Mouse (Mus musculus) frontal cortex, postnatal 25 days (tissue): Measurements from ENCODE around the gene Mylk2.

Experiments
- DNase-seq, 2 experiments: peaks; one replicate each; pipeline ENCODE4 v3.0.0; 2022; ENCODE audit warnings: low spot score in 2 of 2

The Mylk2 gene

DNA sequence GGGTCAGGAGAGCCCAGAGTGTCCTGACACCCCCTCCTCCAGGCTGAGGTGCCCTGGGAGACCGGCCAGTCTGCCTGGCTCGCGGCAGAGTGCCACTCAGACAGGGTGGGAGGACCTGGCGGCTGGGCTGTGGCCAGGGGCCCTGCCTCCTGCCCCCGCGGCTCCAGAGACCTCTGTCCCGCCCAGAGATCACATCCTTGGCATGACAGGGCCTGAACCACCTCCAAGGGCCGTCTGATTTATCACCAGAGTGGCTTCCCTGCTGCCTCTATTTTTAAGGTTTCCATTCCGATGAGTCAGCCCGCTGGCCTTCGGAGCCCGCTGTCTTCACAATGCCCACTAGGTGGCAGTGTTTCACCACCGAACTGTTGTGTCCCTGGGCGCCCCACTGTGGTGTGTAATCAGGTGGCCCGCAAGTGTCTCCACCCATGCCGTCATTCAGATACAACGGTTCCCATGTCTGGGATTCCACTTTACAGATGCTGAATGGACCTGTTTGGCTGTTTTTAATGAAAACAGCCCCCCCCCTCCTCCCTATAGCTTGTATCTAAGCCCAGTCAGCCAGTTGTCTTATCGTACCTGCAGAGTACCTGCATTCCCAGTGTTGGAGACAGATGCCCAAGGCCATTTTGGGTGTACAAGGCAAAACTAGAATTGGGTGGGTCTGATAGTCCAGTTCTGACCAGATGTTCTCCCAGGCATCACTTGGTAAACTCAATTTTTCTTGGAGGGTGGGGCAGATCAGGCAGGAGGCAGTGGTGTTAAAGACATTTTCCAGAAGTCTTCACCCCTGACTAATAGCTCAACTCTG, 3.4 kb downstream of the Mylk2 start:
- DNase-seq: peak; percentile 83 to 88

DNA sequence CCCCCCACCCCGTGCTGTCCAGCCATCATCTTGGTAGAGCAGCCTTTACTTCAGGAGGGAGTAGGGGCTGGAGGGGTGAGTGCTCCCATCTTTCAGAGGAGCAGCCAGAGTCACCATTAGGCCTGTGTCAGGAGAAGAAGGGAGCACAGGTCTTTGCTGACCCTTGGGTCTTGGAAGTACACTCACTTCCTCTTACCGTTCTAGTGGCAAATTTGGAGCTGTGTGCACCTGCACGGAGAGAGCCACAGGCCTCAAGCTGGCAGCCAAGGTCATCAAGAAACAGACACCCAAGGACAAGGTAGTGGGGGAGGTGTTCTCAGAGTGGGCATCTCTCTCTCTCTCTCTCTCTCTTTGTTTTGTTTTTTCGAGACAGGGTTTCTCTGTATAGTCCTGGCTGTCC, 4.3 kb downstream of the Mylk2 start:
- no peak for DNase-seq

DNA sequence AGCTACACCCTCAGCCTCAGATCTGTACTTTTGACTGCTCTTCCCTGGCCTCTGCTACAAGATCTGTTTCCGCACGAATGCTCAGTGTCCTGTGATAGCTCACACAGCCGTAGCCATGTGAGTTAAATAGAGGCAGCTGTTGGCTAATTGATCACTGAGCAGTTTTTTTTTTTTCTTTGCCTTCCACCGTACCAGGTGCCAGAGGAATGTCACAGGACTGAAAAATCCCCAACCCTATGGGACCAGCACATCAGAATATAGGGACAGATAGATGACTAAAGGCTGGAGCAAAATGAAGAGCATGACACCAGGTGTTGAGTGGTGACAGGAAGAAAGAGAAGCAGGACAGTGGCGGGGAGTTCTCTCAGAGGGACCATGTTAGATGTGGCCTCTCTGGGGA, 5.0 kb downstream of the Mylk2 start:
- no peak for DNase-seq

DNA sequence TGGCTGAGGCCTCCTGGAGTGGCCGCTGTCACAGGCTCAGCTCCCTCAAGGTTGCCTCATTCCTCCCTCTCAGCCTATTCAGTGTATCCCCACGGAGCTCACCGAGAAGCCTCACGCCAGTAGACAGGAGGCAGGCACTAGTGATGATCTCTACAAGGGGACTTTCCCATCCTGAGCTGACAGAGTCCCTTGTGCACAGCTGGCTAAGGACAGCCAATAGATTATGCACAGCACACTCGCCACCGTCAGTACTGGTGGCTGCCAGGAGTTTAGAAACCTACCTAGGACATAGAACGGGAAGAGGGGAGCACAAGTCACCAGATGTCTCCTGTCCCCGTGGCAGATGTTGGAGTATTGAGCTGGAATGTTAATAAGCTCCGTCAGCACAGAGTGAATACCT, 6.5 kb downstream of the Mylk2 start:
- no peak for DNase-seq

DNA sequence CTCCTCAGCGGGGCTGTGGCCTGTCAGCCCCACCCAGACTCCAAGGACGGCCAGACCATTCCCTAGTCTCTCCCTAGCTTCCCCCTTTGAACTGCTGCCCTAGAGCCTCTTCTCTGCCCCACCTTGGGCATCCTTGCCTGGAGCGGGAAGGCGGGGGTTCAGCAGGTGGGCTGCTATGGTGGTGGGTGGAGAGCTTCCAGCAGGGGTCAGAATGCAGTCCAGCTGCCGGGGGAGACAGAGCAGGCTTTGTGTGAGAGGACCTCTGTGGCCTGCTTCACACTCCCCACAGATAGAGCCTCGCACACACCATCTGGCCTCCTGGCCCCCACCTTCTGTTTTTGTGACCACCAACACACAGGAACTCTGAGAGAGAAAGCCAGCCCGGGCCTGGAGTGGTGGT, 11.2 kb downstream of the Mylk2 start:
- no peak for DNase-seq

DNA sequence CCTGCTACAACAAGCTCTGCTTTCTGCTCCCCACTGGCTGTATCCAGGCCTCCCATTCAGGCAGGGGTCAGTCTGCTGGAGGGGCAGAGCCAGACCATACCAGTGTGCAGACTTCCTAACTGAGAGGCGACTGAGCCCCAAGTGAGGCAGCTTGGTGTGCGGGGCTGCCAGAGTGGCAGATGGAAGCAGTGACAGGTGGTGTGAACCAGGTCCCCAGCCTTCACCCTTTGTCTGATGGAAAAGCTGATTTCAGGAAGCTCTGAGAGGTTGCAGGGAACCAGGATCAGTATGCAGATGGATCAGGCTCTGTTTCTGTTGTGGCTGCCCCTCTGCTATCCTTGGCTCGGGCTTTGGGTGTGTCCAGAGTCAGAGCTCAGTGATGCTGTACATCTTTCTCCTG, 12.5 kb downstream of the Mylk2 start:
- DNase-seq: no peak

DNA sequence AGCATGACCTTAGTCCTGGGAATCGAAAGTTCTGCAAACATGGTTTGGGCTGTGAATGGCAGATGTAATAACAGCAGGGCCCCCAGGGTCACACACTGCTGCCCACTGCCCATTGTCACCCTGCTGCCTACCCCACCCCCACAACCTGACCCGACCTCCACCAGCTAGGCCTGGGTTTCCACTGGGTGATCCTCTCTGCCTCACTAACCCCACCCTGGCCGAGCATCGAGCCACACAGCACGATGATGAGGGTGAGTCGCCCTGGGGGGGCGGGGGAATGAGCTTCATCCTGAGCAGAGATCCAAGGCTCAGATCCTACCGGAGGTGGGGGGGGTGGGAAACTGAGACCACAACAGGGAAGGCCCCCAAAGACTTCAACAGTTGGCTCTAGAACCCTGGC, 13.0 kb downstream of the Mylk2 start:
- no peak for DNase-seq

DNA sequence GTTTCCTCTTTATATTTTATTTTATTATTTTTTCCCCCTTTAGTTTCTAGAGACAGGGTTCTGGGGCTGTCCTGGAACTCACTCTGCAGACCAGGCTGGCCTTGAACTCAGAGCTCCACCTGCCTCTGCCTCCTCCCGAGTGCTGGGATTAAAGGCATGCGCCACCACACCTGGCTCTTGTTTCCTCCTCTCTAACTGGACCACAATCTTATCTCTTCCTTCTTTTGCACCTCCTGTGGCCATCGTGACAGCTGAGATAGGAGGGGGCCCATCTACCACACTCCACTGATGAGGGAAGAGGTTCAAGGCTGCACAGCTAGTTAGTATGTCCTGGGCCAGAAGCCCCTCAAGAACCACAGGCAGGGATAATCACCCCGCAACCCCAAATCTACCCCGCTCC, 13.4 kb downstream of the Mylk2 start:
- no peak for DNase-seq

DNA sequence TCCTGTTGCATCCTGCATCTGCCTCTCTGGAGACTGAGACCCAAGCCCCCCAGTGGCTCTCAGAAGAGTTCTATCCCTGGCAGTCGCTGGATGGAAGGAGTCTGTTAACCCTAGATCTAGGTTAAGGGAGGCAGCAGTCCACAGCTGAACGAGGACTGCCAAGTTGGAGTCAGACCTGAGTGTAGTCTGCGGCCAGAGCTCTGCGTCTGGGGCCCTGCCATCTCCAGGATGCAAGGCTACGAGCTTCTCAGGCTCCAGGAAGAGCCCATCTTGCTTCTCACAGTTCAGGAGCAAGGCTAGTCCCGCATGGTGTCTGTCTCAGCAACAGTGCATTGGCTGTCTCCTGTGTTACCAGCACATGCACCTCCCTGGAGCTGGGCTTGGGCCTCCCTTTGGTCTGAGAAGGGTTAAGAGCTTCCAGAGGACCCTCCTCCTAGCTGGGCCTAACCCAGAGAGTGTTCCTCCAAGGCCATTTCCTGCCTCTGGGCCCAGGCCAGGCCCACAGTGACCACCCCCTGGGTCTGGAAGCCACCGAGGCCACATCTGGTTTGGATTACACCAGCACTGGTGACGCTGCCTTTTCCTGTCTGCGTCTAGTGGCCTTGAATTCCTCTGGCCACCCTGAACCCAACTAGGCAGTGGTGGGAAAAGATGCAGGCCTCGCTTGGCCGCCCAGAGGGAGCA, 14.2 kb downstream of the Mylk2 start:
- no peak for DNase-seq

DNA sequence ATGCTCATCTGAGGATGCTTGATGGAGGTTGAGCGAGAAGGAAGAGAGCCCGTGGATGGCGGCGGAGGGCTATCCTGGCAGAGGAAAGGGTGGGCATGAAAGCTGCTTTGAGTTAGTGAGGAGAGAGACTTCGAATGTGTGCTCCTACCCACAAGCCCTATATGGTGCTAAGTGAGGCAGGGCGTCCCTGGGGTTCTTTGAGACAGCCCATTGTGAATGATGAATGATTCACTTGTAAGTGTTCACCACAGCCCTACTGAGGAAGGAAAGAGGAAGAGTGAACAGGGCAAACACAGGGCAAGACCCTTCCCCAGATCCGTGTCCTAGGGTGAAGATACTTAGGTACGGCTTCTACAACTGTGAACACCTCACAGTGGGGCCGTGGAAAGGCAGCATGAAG, 15.7 kb downstream of the Mylk2 start:
- no peak for DNase-seq

DNA sequence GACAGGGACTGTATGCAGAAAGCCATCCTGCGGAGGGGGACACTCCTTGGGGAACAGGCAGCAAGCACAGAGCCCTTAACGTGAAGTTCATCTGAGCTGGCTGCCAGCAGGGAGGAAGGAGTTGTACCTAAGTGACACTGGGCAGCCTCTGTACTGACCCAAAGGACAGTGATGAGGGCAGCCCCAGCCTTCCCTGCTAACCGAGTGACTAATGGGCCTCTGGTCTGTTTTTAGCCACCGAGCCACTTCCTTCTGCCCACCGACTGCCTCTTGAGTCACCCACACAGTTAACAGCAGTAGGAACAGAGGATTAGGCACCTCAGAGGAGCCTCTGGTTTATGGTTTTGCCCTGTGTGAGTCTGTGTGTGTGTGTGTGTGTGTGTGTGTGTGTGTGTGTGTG, 16.2 kb downstream of the Mylk2 start:
- DNase-seq: no peak

DNA sequence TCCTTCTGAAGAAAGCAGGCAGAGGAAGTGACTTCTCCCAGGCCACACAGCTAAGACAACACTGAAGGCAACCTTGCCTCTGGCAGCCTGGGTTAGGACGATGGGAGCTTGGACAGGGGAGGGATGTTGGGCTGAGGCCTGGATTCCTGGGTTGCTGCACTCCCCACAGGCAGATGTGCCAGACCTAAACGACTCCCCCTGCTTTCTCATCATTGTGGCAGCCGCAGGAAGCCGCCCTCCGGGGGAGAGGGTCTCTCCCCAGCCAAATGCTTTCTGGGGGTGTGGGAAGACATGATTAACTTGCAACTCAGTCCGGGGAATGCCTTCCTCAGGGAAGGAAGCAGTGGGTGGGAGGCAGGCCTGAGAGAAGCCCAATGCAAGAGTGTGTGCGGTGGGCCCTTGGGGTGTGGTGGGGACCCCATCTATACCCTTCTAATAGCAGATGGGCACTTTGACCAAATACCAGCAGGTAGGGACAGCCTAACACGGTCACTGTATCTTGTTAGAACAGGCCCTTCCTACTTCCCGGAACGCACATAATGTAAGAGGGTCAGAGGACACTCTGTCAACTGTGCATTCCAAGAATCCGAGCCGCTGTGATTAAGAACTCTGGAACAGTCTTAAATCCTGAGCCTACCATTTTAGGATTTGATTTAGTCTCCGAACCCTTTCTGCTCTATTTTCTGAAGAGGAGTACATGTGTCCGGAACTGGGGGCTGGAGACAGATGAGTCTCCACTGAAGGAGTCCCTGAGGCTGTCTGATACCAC, 17.3 kb downstream of the Mylk2 start:
- DNase-seq: no peak

DNA sequence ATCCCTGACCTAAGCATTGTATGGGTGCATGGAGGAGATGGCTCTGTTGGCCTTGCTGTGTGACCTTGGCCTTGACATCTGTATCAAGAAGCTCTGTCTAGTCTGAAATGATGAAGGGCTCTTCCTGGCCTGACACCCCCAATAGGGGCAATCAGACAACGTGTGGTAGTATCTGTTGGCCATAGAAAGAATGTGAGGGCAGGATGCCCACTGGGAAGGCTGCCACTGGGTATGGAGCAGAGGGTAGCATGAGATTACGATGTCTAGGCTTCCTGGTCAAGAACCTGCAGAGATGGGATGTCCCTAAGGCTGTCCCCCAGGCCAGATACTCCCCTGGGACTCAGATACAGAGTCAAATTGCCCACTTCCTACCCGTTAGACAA, 17.8 kb downstream of the Mylk2 start:
- DNase-seq: no peak

DNA sequence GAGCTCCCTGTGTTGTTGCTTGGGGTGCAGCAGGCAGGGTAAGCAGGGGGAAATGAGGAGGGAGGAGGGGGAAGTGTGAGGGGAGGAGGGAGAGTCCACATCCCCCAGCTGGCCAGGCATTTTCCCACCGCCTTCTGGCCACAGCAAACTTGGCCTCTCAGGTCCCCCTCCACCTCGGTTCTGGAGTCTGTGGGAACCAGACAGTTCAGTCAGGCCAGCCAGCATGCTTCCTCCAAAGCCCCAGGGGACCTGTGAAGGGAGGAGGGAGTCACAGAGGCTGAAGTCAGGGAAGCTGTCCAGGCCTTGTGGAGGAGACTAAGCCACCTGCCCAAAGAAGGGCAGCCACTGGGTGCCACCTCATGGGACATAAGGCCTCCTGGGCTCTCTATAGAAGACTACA, 19.1 kb downstream of the Mylk2 start:
- DNase-seq: no peak

DNA sequence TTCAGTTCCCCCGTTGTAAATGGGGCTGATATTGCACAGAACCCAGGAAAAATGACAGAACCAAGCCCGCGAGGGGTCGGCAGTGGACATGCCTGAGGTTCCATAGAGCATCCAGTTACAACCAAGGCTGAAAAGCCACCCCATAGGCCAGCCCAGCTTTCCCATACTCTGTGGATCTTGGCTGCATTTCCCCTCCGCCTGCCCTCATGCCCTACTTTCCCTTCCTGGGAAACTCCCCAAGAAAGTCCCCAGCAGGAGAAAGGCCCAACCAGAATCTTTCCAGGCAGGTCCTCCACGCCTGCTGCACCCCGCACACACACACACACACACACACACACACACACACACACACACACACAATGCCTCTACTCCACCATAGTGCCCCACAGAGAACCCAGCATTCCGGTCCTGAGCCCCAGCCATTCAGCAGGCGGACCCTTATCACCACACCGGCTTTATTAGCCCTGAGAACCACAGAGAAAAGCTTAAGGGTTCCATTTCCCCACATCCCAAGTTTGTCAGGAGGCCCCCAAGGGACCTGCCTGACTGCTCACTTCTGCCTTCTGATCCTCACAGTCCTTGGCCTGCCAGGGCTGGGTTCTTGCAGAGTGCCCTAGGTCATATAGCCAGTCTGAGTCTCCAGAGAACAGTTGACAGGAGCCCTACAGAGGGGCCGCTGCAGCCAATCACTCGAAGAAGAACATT, 20.5 kb downstream of the Mylk2 start:
- no peak for DNase-seq

DNA sequence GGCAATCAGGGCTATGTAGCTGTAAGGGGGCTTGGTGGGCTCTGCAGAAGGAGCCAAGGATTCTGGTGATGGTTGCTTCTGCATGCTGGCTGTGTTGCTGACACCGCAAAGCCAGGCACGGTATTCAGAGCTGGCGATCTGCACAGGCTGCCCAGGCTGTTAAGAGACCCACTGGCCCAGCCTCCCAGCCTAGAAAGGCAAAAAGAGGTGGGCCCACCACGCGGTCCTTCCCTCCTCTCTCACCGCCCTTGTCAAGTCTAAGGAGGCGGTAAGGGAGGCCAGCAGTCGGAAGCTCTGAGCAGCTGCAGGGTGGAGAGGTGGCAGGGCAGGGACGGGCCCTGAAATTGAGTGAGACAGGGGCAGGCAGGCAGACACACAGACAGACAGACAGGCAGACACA, 21.9 kb downstream of the Mylk2 start, which contains the start of gene Foxs1:
Gene Foxs1 (minus strand): TSS at position 161 of the 400 bp plus-strand sequence.
- DNase-seq: no peak

DNA sequence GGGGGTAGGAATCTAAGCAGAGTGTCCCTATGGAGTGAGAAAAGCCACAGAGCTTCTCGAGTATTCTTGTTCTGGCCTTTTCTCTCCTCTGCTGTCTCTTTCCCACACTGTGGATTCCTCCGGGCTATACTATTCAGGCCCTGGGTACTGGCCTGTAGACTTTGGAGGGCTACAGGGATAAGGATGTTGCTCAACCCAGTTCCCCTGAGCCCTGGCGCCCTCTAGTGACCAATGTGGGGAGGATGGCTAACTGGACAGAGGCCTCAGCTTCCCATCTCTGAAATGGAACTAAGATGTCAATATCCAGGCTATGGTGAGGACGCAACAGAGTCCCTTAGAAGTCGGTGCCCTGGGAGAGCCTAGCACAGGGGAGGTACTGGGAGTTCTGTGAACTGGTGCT, 22.5 kb downstream of the Mylk2 start:
- DNase-seq: no peak

DNA sequence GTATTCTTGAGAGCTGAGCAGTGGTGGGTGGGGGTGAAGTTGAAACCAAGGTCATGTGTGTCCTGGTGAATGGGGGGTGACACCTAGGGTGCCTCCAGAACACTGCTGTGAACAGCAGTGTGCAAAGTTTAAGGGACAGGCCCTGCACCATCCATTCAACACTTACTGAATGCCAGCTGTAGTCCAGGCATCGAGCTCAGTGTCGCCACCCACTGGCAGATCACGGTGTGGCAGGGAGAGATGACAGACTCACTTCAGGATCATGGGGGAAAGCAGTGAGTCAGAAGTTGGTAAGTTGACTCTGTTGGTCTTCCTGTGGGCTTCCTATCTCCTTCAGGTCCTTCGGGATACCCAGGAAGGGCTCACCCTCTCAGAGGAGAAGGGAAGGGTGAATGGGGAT, 28.7 kb downstream of the Mylk2 start:
- peak; percentile 39 to 47 for DNase-seq

DNA sequence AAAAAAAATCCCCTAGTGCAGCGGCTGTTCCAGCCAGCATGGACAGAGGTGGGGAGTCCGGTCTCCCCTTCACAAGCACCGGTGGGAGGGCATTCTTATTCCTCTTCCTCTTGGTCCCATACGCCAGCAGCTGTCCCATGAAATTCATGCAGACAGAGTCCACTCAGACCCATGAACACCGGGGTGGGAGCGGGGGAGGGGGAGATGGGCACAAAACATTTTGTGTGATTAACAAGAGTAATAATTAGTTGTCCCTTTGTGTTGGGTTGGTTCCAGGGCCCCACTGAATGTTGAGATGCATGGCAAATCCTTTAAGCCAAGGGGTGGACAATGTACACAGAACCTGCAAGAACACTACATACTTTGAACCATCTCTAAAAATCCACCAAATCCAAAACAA, 30.0 kb downstream of the Mylk2 start:
- DNase-seq: no peak

DNA sequence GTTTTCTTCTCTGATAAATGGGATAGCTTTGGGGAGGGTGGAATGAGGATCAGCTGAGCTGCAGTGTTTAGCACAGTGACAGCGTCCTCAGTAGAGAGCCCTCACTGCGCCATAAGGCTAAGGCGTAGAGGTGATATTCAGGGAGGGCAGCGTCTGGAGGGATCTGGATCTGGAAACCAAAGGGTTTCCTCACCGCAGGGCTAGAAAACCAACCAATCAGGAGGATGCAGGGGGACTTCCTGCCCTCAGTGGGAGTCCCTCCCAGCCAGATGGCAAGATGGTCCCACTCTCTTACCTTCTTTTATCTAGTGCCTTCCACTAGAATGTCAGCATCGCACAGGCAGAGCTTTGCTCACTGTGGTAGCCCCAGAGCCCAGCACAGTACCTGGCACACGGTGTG, 30.6 kb downstream of the Mylk2 start:
- no peak for DNase-seq

DNA sequence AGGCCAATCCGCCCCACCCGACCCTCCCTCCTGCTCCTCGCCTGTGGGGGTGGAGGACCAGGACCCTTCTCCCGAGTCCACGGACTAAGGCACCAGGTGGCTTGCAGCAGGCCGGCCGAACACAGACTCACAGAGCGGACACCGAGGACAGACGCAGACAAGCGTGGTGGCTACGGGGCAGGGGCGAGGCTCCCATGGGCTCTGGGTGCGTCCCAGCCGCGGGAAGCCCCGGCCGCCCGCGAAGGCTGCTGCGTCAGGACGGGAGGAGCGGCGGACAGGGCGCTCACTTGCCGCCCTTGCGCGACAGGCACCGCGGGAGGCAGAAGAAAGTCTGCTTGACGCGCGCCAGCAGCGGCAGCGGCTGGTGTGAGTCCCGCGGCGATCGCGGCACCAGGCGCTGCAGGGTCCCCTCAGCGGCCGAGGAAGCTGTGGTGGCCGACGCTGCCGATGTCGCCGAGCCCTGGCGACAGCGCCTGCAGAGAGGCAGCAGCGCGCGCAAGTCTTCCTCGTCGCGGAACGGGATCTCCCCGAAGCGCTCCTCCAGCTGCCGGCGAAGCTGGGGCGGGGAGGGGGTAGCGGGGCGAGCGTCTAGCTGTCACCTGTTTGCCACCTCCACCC, 31.9 kb downstream of the Mylk2 start:
- DNase-seq: no peak

DNA sequence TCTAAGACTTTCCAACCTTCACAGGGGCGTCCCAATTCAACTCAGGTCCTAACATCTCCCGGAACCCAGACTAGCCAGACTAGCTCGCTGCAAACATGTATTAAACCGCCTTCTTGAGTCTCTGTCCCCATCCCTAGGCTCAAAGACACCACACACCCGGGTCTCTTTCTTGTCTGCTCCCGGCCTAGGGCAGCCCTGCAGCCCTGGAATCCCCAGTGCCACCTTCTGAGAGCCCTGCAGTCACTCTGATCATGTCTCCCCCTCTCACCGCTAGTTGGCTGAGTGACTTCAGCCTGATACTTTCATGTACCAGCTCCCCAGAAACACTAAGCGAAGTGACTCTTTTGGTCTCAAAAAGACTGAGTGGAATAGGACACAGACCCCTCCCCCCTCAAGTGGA, 32.4 kb downstream of the Mylk2 start:
- DNase-seq: no peak
